ENCODE assay signal across 19 mouse cellular contexts in the genomic region with DNA sequence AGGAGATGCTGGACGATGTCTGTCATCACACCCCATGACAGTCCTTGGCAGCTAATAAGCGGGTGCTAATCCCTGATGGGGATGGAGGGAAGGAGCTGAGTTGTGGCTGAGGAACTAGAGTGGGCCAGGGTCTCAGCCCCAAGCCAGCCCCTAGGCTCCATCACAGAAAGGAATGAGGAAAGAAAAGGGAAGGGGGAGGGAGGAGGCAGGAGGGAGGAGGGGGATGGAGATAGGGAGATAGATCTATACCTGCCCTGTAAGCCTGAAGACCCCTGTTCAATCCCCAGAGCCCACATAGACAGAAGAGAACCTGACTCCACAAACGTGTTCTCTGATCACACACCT. TPM values are rescaled to one million over a fixed set of nuclear protein-coding genes. Genes with fewer than 3 reads are reported as not detected.
DNase-seq lines count a peak whose midpoint lies in the region; TF ChIP-seq lines count a peak whose summit lies in the region.
"Had no signal": no experiment of that assay in that cellular context is flagged by ENCODE, and none has a peak within 500 bp of the region (broad histone marks: within the 10 kb centered on the region; RNA-seq: fewer than 3 reads in every experiment).

No protein-coding gene starts in this region.

- H3K4me3 ChIP-seq in gastrocnemius, adult 2 months, result no peak overlapping the region
- H3K4me3 ChIP-seq in left cerebral cortex, adult 2 months, result no peak overlapping the region
- no peak overlapping the region for H3K4me3 ChIP-seq in testis, adult 2 months (ENCODE audit: control insufficient read depth, low read depth, low read length)
- H3K4me3 ChIP-seq: forebrain, embryonic 10.5 days; intestine, embryonic 15.5 days; limb, embryonic 15.5 days; midbrain, embryonic 10.5 days had no signal

- H3K4me1 ChIP-seq in testis, adult 2 months (ENCODE audit: control insufficient read depth, insufficient read depth, low read length), result peaks cover 14% of the 10 kb centered on the region

- no peak for TF ChIP-seq POLR2A in testis, adult 2 months (IDR thresholded peaks at IDR 0.05; ENCODE audit: control insufficient read depth, low read depth, low read length)

- H3K27me3 ChIP-seq in testis, adult 2 months (ENCODE audit: control insufficient read depth, insufficient read depth, low read length), result no peaks in the 10 kb centered on the region
- H3K27me3 ChIP-seq: intestine, embryonic 15.5 days; limb, embryonic 15.5 days; Patski had no signal

- H3K27ac ChIP-seq in gastrocnemius, adult 2 months, result peak overlapping the region; percentile 64; the same call in 1 of the 2 replicates
- peak overlapping the region; percentile 83 for H3K27ac ChIP-seq in left cerebral cortex, adult 2 months
- peak overlapping the region; percentile 2; the same call in 1 of the 2 replicates for H3K27ac ChIP-seq in testis, adult 2 months (ENCODE audit: control insufficient read depth, insufficient read depth, low read depth, low read length)
- H3K27ac ChIP-seq: forebrain, embryonic 10.5 days; hindbrain, embryonic 14.5 days; intestine, embryonic 15.5 days; limb, embryonic 15.5 days; midbrain, embryonic 10.5 days had no signal

- H3K36me3 ChIP-seq in testis, adult 2 months (ENCODE audit: control insufficient read depth, insufficient read depth, low read length), result no peaks in the 10 kb centered on the region
- H3K36me3 ChIP-seq: intestine, embryonic 15.5 days had no signal

- no peak for TF ChIP-seq CTCF in gastrocnemius, adult 2 months (IDR thresholded peaks at IDR 0.05)
- no peak for TF ChIP-seq CTCF in left cerebral cortex, adult 2 months (IDR thresholded peaks at IDR 0.05)
- TF ChIP-seq CTCF in testis, adult 2 months (IDR thresholded peaks at IDR 0.05; ENCODE audit: control insufficient read depth, insufficient read depth, insufficient replicate concordance, low read depth, low read length), result no peak

- intact Hi-C loops in gastrocnemius, adult 2 months (cut with DNase I), result no loop called here
- intact Hi-C loops in left cerebral cortex, adult 2 months (cut with DNase I), result loop anchor here (2.0 kb wide), 1 partner anchor 17 kb away; no protein-coding TSS in a partner anchor

- DNase-seq in gastrocnemius, adult 2 months, result no peak
- DNase-seq in gastrocnemius, postnatal 25 days, result no peak
- no peak for DNase-seq in left cerebral cortex, adult 2 months (ENCODE audit: extremely low spot score in 1 of 2, low spot score in 2 of 2)
- no peak for DNase-seq in left cerebral cortex, adult 8-10 months (ENCODE audit: low spot score in 2 of 2)
- no peak for DNase-seq in testis, postnatal 14 days (ENCODE audit: low spot score)
- DNase-seq in ovary, postnatal 10 days (ENCODE audit: low spot score), result no peak
- DNase-seq: adrenal gland, adult 8-10 months; forebrain, postnatal 0 days; heart, postnatal 10 days; lung, postnatal 36 days; right cerebral cortex, postnatal 4 days; thymus, postnatal 25 days had no signal

RNA-seq across cellular contexts. Expression of a gene that starts 42.4 kb away (rescaled TPM):
- 10 to 100 TPM; 55.1 to 58.5 TPM for total RNA-seq in gastrocnemius, adult 2 months (2021)
- 10 to 100 TPM; 33.9 to 46.8 TPM for total RNA-seq in gastrocnemius, postnatal 25 days (2021)
- total RNA-seq in left cerebral cortex, adult 2 months (2021), result 10 to 100 TPM; 63.5 to 65.4 TPM
- total RNA-seq in left cerebral cortex, adult 8-10 months (2022), result 10 to 100 TPM; 44.6 to 70.2 (median 56.1) TPM
- polyA plus RNA-seq in testis, adult 2 months (2012; rRNA removed), result 39.6 and 41.2 TPM in 2 replicates

RNA-seq across cellular contexts. Expression of a gene that starts 57.1 kb away (rescaled TPM):
- total RNA-seq in gastrocnemius, adult 2 months (2021), result 10 to 100 TPM; 29.4 to 33.6 TPM
- 10 to 100 TPM; 28.4 to 29.3 TPM for total RNA-seq in gastrocnemius, postnatal 25 days (2021)
- 10 to 100 TPM; 33.8 to 38.3 TPM for total RNA-seq in left cerebral cortex, adult 2 months (2021)
- 10 to 100 TPM; 30.4 to 33.8 (median 31.8) TPM for total RNA-seq in left cerebral cortex, adult 8-10 months (2022)
- polyA plus RNA-seq in testis, adult 2 months (2012; rRNA removed), result 6.5 and 8.5 TPM in 2 replicates

Comparison
In these comparisons a context has a peak if more than half of its experiments do, and no peak if none do; other contexts are left out.
1. H3K27ac ChIP-seq: peak in every context shown above with its lines; median percentile 83 in left cerebral cortex, adult 2 months; 64 in gastrocnemius, adult 2 months; 2 in testis, adult 2 months.